Mouse (Mus musculus) kidney, postnatal 0 days (tissue): ENCODE measurements at regions not wholly inside any gene's neighbourhood (a gene's known extent, or its start where the extent isn't known, plus 50 kb on each side); places are given as distances from the start of the nearest gene placed in this dataset.

Experiments
- ATAC-seq: fragments of 200-750 bp; cut with Nextera tagmentation; replicated peaks from 2 replicates; pipeline ENCODE4 v1.8.0; 2017; ENCODE audit warnings: low read depth, moderate number of reproducible peaks, moderate TSS enrichment, moderate library complexity; ENCODE audit not compliant: low FRiP score
- DNase-seq: peaks from one replicate; pipeline ENCODE4 v3.0.0-alpha.2; 2016; ENCODE audit warnings: low spot score
- H3K27ac ChIP-seq: fragments of 300-500 bp; sonication (generic); 2 replicates; pipeline ENCODE4 v1.5.1; 2014; ENCODE audit warnings: mild to moderate bottlenecking
- H3K27me3 ChIP-seq: fragments of 300-500 bp; sonication (generic); 2 replicates; pipeline ENCODE4 v1.6.1; 2014; ENCODE audit warnings: low read length, mixed read lengths; ENCODE audit not compliant: insufficient read depth
- H3K36me3 ChIP-seq: fragments of 300-500 bp; sonication (generic); 2 replicates; pipeline ENCODE4 v1.6.1; 2014; ENCODE audit warnings: low read length, mixed read lengths; ENCODE audit not compliant: insufficient read depth
- H3K4me1 ChIP-seq: fragments of 300-500 bp; sonication (generic); replicated peaks from 2 replicates; pipeline ENCODE4 v1.6.1; 2014; ENCODE audit warnings: antibody characterized with exemption, low read length, mixed read lengths; ENCODE audit not compliant: insufficient read depth
- H3K4me2 ChIP-seq: fragments of 300-500 bp; sonication (generic); 2 replicates; pipeline ENCODE4 v1.6.1; 2014; ENCODE audit warnings: mild to moderate bottlenecking, low read length, moderate library complexity, mixed read lengths
- H3K4me3 ChIP-seq: fragments of 300-500 bp; sonication (generic); replicated peaks from 2 replicates; pipeline ENCODE4 v1.5.1; 2014; ENCODE audit warnings: low read depth, low read length
- H3K9ac ChIP-seq: fragments of 300-500 bp; sonication (generic); 2 replicates; pipeline ENCODE4 v1.6.1; 2014; ENCODE audit warnings: low read depth, low read length
- H3K9me3 ChIP-seq: fragments of 300-500 bp; sonication (generic); replicated peaks from 2 replicates; pipeline ENCODE4 v1.6.1; 2016; ENCODE audit warnings: low read length, inconsistent platforms, mixed read lengths
- CTCF ChIP-seq: IDR thresholded peaks from 2 replicates; pipeline ENCODE4 v1.5.1; 2016; ENCODE audit warnings: antibody characterized with exemption, low read depth, mild to moderate bottlenecking, moderate library complexity
- WGBS: fragments of 180-500 bp; shearing (Covaris S2); extraction: QIAGEN DNeasy Blood & Tissue Kit; methylation state at CpG from one replicate; pipeline ENCODE4 v1.1.7; 2014; 5-methylcytosine and 5-hydroxymethylcytosine counted together

DNA sequence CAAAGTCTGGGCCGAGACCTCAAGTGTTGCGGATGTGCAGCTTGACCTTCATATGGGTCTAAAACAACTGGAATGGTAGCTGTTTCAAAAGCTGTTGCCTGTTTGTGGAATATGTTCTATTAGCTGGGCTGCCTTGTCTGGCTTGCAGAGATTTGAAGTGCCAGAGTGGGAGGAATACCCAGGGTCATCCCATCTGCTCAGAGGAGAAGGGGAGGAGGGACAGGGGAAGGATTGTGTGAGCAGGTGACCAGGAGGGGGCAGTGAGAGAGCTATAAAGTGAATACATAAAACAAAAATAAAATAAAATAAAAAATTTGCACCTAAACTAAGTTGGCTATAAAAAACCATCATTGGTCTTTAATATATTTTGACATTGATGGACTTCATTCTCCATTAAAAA, 377.7 kb downstream of the Bmper start:
- no peak for ATAC-seq
- Histone ChIP-seq H3K27ac (no peak overlapping the region), H3K27me3 (no peaks in the 10 kb centered on the region), H3K36me3 (no peaks in the 10 kb centered on the region), H3K4me2 (no peak overlapping the region), H3K4me1 (no peaks in the 10 kb centered on the region), H3K9ac (no peak overlapping the region), H3K4me3 (no peak overlapping the region), H3K9me3 (no peaks in the 10 kb centered on the region)
- DNase-seq = no peak
- WGBS = 90% methylated on average over 2 of the region's 2 CpGs
- no peak for TF ChIP-seq CTCF
